Mouse (Mus musculus): ENCODE measurements around the gene Slc39a5. TPM values are rescaled to one million over a fixed set of nuclear protein-coding genes. Genes with fewer than 3 reads are reported as not detected.
A peak's percentile ranks its signal among the peaks of the same experiment; 100 is the strongest.

The Slc39a5 gene
- 0.36 and 0.46 TPM in 2 replicates for polyA plus RNA-seq (2012; rRNA removed)

- no peak for DNase-seq (ENCODE audit: extremely low spot score in 1 of 2, low spot score in 1 of 2)
Measured at GRCm38 (mm10) chr10:128401056-128401455, at the start of gene Slc39a5. Gene Slc39a5, minus strand, starts transcription at chr10:128401229.

DNA sequence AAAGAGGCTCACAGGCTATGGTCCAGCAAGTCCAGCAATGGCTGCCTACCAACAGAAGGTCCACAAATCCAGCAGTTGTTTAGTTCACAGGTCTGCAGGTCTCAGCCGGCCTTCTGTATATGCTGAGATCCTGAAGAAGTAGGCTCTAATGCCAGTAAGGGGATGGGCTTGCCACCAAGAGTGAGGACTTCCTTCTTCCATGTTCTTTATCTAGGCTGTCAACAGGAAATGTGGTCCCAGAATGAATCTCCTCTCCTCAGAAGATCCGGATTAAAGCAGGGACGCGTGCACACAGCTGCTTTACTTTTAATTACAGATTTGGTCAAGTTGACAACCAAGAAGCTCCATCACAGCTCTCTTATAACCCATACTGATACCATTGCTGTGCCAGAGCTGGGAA lies 44.4 kb upstream of the Slc39a5 start:
- no peak for DNase-seq (ENCODE audit: extremely low spot score in 1 of 2, low spot score in 1 of 2)

DNA sequence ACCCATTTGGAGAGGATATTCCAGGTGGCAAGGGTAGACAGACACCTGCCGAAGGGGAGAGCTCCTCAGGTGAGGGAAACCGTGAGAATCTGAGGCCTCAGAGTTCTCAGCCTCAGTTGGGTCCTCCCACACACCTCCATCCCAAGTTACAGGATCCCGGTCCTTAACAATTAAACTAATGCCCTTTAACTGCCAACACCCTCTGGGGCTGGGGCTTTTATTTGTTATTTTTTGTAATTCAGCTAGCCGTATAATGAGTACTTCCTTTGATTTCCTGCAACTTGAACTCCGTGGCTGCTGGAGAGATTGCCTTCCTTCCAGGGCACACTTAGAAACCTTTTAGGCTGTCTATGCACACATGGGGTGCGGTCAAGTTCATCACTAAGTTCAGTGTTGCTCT lies 43.3 kb upstream of the Slc39a5 start:
- DNase-seq (ENCODE audit: extremely low spot score in 1 of 2, low spot score in 1 of 2), result no peak

GRCm38 (mm10) chr10:128442718-128443117 lies 41.7 kb upstream of the Slc39a5 start:
- no peak for DNase-seq (ENCODE audit: extremely low spot score in 1 of 2, low spot score in 1 of 2)

DNA sequence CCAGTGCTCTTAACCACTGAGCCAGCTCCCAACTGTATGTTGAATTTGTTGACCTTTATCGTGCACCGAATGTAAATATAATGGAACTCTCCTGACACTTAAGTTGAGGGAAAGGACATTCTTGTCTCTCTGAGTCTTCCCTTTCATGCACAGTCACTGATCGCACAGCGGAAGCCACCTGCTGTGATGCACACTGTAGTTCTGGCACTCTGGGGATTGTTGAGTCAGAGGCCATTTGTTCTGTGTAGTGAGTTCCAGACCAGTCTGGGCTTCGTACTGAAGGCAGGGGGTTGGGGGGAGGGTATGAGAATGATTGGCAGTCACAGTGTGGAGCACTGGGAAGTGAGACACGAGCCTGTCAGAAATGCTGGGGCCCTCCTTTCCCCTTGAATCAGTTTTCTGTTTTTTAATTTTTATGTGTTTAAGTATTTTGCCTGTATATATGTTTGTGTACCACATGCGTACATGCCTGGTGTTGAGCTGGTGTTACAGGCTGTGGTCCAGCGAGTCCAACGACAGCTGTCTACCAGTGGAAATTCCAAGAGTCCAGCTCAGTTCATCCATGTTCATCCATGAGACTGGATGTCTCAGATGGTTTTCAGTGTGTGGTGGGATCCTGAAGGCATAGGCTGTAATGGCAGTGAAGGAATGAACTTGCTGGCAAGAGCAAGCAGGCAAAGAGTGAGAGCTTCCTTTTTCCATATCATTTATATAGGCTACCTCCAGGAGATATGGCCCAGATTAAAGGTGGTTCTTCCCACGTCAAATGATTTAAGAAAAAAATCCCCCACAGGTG lies 40.5 kb upstream of the Slc39a5 start:
- no peak for DNase-seq (ENCODE audit: extremely low spot score in 1 of 2, low spot score in 1 of 2)

- peak in 1 of 2 experiments; percentile 27 for DNase-seq (ENCODE audit: extremely low spot score in 1 of 2, low spot score in 1 of 2)
Measured at GRCm38 (mm10) chr10:128440407-128440806, 39.4 kb upstream of the Slc39a5 start.

GRCm38 (mm10) chr10:128438675-128439279 lies 37.7 kb upstream of the Slc39a5 start:
- peak in 1 of 2 experiments; percentile 43 for DNase-seq (ENCODE audit: extremely low spot score in 1 of 2, low spot score in 1 of 2)

DNA sequence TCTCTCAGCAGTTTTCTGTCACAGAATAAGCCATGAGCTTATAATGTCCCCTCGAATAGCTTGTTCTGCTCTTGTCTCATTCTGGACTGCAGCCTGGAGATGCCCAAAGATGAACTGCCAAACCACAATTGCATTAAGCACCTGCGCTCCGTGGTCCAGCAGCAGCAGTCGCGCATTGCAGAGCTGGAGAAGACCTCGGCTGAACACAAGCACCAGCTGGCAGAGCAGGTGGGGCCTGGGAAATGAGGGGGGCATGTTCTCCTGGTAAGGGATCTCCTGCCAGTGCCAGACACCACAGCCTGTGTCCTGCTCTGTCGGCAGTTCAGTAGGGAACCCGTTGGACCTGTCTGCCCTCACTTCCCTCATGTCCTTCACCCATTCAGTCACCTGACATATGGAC lies 35.3 kb upstream of the Slc39a5 start:
- DNase-seq (ENCODE audit: extremely low spot score in 1 of 2, low spot score in 1 of 2), result no peak

GRCm38 (mm10) chr10:128435873-128436272 lies 34.8 kb upstream of the Slc39a5 start:
- no peak for DNase-seq (ENCODE audit: extremely low spot score in 1 of 2, low spot score in 1 of 2)

DNA sequence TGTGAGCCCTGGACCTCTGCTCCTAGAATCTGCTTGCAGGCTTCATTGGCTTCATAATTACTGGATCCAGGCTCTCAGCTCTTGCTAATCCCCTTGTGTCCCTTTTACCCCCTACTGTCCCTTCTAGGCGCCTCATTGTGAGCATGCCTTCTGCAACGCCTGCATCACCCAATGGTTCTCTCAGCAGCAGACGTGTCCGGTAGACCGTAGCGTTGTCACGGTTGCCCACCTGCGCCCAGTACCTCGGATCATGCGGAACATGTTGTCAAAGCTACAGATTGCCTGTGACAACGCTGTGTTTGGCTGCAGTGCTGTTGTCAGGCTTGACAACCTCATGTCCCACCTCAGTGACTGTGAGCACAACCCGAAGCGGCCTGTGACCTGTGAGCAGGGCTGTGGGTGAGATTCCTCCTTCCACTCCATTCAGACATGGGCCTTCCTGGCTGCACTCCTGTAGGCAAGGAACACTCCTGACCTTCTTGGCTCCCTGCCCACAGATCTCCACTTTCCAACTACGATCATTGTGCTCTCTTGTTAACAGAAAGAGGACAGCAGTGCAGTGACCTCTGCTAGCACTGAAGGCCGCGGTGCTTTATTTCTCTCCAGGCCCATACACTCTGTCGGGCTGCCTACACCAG lies 34.3 kb upstream of the Slc39a5 start:
- no peak for DNase-seq (ENCODE audit: extremely low spot score in 1 of 2, low spot score in 1 of 2)

- no peak for DNase-seq (ENCODE audit: extremely low spot score in 1 of 2, low spot score in 1 of 2)
Measured at GRCm38 (mm10) chr10:128434681-128435080, 33.7 kb upstream of the Slc39a5 start.

- DNase-seq (ENCODE audit: extremely low spot score in 1 of 2, low spot score in 1 of 2), result no peak
Measured at GRCm38 (mm10) chr10:128433417-128433816, 32.4 kb upstream of the Slc39a5 start.

GRCm38 (mm10) chr10:128429454-128429853 lies 28.4 kb upstream of the Slc39a5 start:
- no peak for DNase-seq (ENCODE audit: extremely low spot score in 1 of 2, low spot score in 1 of 2)

- no peak for DNase-seq (ENCODE audit: extremely low spot score in 1 of 2, low spot score in 1 of 2)
Measured at GRCm38 (mm10) chr10:128429052-128429451, 28.0 kb upstream of the Slc39a5 start.

DNA sequence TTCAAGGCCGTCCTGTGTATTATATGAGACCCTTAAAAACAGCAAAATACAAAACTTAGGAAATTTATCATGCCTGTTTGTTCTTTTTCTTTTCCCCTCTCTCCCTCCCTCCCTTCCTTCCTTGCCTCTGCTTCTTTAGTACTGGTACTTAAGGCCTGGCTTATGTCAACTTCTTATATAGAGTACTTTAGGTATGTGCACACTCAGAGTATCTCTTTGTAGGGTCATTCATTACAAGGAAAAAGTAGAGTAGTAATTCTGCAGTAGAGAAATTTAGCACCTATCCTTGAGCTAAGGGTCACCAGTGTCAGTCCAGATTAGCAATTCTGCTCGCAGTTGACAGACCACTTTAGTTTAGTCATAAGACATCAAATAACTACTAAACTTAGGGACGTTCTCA lies 24.2 kb upstream of the Slc39a5 start:
- no peak for DNase-seq (ENCODE audit: extremely low spot score in 1 of 2, low spot score in 1 of 2)

DNA sequence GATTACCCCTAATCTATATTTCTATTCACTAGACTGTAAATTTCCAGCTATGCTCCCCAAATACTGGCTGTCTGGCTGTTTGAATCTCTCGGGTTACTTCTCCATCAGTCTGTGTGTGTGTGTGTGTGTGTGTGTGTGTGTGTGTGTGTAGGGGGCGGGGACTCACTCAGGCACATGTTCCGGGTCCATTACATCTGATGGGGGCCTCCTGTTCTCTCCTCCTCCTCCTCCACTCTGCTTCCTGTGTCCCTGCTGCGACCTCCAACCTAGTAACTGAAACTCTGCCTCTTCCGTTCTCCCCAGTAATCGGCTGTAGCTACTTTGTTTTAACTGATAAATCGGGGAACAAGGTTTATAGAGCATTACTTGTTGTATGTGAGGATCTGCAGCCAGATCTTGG lies 23.6 kb upstream of the Slc39a5 start:
- no peak for DNase-seq (ENCODE audit: extremely low spot score in 1 of 2, low spot score in 1 of 2)

- DNase-seq (ENCODE audit: extremely low spot score in 1 of 2, low spot score in 1 of 2), result no peak
Measured at GRCm38 (mm10) chr10:128422426-128422825, 21.4 kb upstream of the Slc39a5 start.

DNA sequence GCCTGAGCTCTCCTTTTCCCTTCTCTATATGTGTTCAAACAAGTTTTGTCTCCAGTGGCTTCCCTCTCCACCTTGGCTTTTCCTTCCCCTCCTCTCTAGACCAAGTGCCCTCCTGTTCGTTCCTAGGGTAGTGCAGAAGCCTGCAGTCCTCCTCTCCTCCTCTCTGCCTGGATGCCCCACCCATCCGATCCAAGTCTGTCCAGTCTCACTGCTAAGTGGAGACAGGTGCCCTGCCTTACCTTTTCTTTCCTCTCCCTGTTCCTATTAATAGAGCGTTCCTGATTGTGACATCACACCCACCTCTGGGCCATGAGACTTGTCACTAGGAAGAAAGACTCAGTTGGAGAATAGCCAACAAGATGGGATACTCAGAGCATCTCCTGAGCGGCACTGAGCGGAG lies 13.8 kb upstream of the Slc39a5 start:
- no peak for DNase-seq (ENCODE audit: extremely low spot score in 1 of 2, low spot score in 1 of 2)

GRCm38 (mm10) chr10:128413076-128413475 lies 12.0 kb upstream of the Slc39a5 start:
- DNase-seq (ENCODE audit: extremely low spot score in 1 of 2, low spot score in 1 of 2), result no peak

DNA sequence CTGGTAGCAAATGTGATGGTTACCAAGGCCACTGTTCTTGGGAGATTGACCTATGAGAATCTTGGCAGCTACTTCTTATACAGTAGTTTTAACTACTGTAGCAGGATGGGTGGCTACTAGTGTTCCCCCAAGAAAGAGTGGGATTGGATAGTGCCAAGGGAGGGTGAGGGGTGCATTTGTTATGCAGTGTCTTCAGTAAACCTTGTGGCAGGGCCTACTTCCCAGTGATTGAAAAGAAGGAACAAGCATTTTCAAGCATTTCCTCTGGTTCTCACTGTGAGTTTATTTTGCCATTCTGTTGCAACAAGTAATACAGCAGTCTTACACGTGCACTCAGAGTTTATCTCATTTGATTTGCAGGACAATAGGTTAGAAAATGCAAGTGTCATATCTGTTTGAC lies 11.5 kb upstream of the Slc39a5 start:
- no peak for DNase-seq (ENCODE audit: extremely low spot score in 1 of 2, low spot score in 1 of 2)

- DNase-seq (ENCODE audit: extremely low spot score in 1 of 2, low spot score in 1 of 2), result peak in 1 of 2 experiments; percentile 48
Measured at GRCm38 (mm10) chr10:128412055-128412381, 11.0 kb upstream of the Slc39a5 start.

Measured in frontal cortex, adult 2 months (tissue).